Mouse (Mus musculus) embryonic facial prominence, embryonic 12.5 days (tissue): ENCODE data around the gene Sdk2. TPM values are rescaled to one million over a fixed set of nuclear protein-coding genes. Genes with fewer than 3 reads are reported as not detected.
A peak's percentile ranks its signal among the peaks of the same experiment; 100 is the strongest.

Experiments used
- ATAC-seq: fragments of 200-750 bp; cut with Nextera tagmentation; 2 replicates; pipeline ENCODE4 v1.8.0; 2017; ENCODE audit not compliant: insufficient number of reproducible peaks, insufficient read depth, low FRiP score, low TSS enrichment
- H3K27ac ChIP-seq: fragments of 300-500 bp; sonication (generic); 2 replicates; pipeline ENCODE4 v1.5.1; 2016; ENCODE audit warnings: mild to moderate bottlenecking
- H3K27me3 ChIP-seq: fragments of 300-500 bp; sonication (generic); 2 replicates; pipeline ENCODE4 v1.6.1; 2016; ENCODE audit warnings: mild to moderate bottlenecking, moderate library complexity
- H3K36me3 ChIP-seq: fragments of 300-500 bp; sonication (generic); 2 replicates; pipeline ENCODE4 v1.6.1; 2016; ENCODE audit warnings: mild to moderate bottlenecking
- H3K4me1 ChIP-seq: fragments of 300-500 bp; sonication (generic); 2 replicates; pipeline ENCODE4 v1.6.1; 2016
- H3K4me2 ChIP-seq: fragments of 300-500 bp; sonication (generic); replicated peaks from 2 replicates; pipeline ENCODE4 v1.6.1; 2016; ENCODE audit warnings: mild to moderate bottlenecking, moderate library complexity
- H3K4me3 ChIP-seq: fragments of 300-500 bp; sonication (generic); 2 replicates; pipeline ENCODE4 v1.5.1; 2016; ENCODE audit warnings: mild to moderate bottlenecking
- H3K9ac ChIP-seq: fragments of 300-500 bp; sonication (generic); 2 replicates; pipeline ENCODE4 v1.6.1; 2016; ENCODE audit warnings: mild to moderate bottlenecking, moderate library complexity
- H3K9me3 ChIP-seq: fragments of 300-500 bp; sonication (generic); 2 replicates; pipeline ENCODE4 v1.6.1; 2016; ENCODE audit warnings: mild to moderate bottlenecking, moderate library complexity
- WGBS: fragments of 180-500 bp; shearing (Covaris S2); methylation state at CpG from one replicate; pipeline ENCODE4 v1.1.7; 2016; 5-methylcytosine and 5-hydroxymethylcytosine counted together
- polyA plus RNA-seq: library from polyadenylated mRNA; unstranded; fragments of >200 nt; fragmentation: Nextera tagmentation; extraction: Ambion mirVana; gene quantifications from 2 replicates; pipeline ENCODE4 v1.2.1, GENCODE M21; 2016

The Sdk2 gene
- polyA plus RNA-seq, 1 experiment from 2014 or later = 3.8 TPM

GRCm38 (mm10) chr11:113754845-113755244 lies 312.0 kb downstream of the Sdk2 start:
- H3K27ac ChIP-seq = peak overlapping the region; percentile 50; the same call in 1 of the 2 replicates
- peaks cover 21% of the 10 kb centered on the region; the same call in 1 of the 2 replicates for H3K4me1 ChIP-seq
- 33% methylated on average over 9 of the region's 9 CpGs for WGBS
- H3K36me3 ChIP-seq = no peaks in the 10 kb centered on the region
- H3K9ac ChIP-seq = no peak overlapping the region
- H3K4me3 ChIP-seq = no peak overlapping the region
- no peaks in the 10 kb centered on the region for H3K27me3 ChIP-seq
- H3K9me3 ChIP-seq = no peaks in the 10 kb centered on the region
- H3K4me2 ChIP-seq = no peak overlapping the region
- no peak for ATAC-seq

GRCm38 (mm10) chr11:113752685-113753430 lies 314.0 kb downstream of the Sdk2 start:
- Histone ChIP-seq H3K4me1 (peaks cover 37% of the 10 kb centered on the region), H3K36me3 (peaks cover 6% of the 10 kb centered on the region; the same call in 1 of the 2 replicates), H3K4me2 (peak overlapping the region; percentile 75; the same call in 1 of the 2 replicates), H3K9me3 (no peaks in the 10 kb centered on the region), H3K9ac (no peak overlapping the region), H3K4me3 (no peak overlapping the region), H3K27me3 (no peaks in the 10 kb centered on the region), H3K27ac (0 out of 2 replicates have a peak overlapping the region, but pooled peaks have one; percentile 99)
- ATAC-seq = no peak
- 95% methylated on average over 10 of the region's 10 CpGs for WGBS

GRCm38 (mm10) chr11:113752158-113752661 lies 314.6 kb downstream of the Sdk2 start:
- peaks cover 44% of the 10 kb centered on the region for H3K4me1 ChIP-seq
- H3K4me2 ChIP-seq = peak overlapping the region; percentile 75
- no peak for ATAC-seq

GRCm38 (mm10) chr11:113751484-113752084 lies 315.3 kb downstream of the Sdk2 start, which contains the start of gene Cdc42ep4:
Cdc42ep4 (minus strand) TSS chr11:113751881.
- 1% methylated on average over 44 of the region's 44 CpGs for WGBS
- Histone ChIP-seq H3K4me3 (peak within 1 kb of the TSS; percentile 90), H3K9me3 (no peaks in the 10 kb centered on the region), H3K36me3 (peaks cover 9% of the 10 kb centered on the region; the same call in 1 of the 2 replicates), H3K4me2 (peak within 1 kb of the TSS; percentile 75), H3K27me3 (no peaks in the 10 kb centered on the region), H3K27ac (peak within 1 kb of the TSS; percentile 99), H3K4me1 (peaks cover 48% of the 10 kb centered on the region), H3K9ac (peak within 1 kb of the TSS; percentile 92)
- ATAC-seq = peak; percentile 78

More at GRCm38 (mm10) chr11:113752158-113752661, 314.6 kb downstream of the Sdk2 start:
- 26% methylated on average over 15 of the region's 15 CpGs for WGBS
- no peaks in the 10 kb centered on the region for H3K27me3 ChIP-seq
- peaks cover 9% of the 10 kb centered on the region; the same call in 1 of the 2 replicates for H3K36me3 ChIP-seq
- peak overlapping the region; percentile 99 for H3K27ac ChIP-seq
- no peaks in the 10 kb centered on the region for H3K9me3 ChIP-seq
- peak overlapping the region; percentile 35 for H3K9ac ChIP-seq
- H3K4me3 ChIP-seq = peak overlapping the region; percentile 90

- peak; percentile 48; the same call in 1 of the 2 replicates for ATAC-seq
- peak overlapping the region; percentile 90 for H3K4me3 ChIP-seq
- H3K27ac ChIP-seq = peak overlapping the region; percentile 99
- H3K36me3 ChIP-seq = peaks cover 14% of the 10 kb centered on the region
- under 1% methylated on average over 64 of the region's 67 CpGs for WGBS
- peak overlapping the region; percentile 75 for H3K4me2 ChIP-seq
- H3K27me3 ChIP-seq = no peaks in the 10 kb centered on the region
- peak overlapping the region; percentile 92 for H3K9ac ChIP-seq
- H3K4me1 ChIP-seq = peaks cover 48% of the 10 kb centered on the region
- no peaks in the 10 kb centered on the region for H3K9me3 ChIP-seq
Observed at GRCm38 (mm10) chr11:113750571-113751483, 316.0 kb downstream of the Sdk2 start.

GRCm38 (mm10) chr11:113749749-113750351 lies 317.0 kb downstream of the Sdk2 start:
- peak overlapping the region; percentile 90 for H3K4me3 ChIP-seq
- peaks cover 15% of the 10 kb centered on the region for H3K36me3 ChIP-seq
- peak overlapping the region; percentile 75 for H3K4me2 ChIP-seq
- peak overlapping the region; percentile 92 for H3K9ac ChIP-seq
- WGBS = 1% methylated on average over 9 of the region's 9 CpGs
- ATAC-seq = 0 out of 2 replicates have a peak, but pooled peaks have one; percentile 16
- H3K27ac ChIP-seq = peak overlapping the region; percentile 99
- H3K4me1 ChIP-seq = peaks cover 43% of the 10 kb centered on the region
- H3K9me3 ChIP-seq = no peaks in the 10 kb centered on the region
- no peaks in the 10 kb centered on the region for H3K27me3 ChIP-seq

- Histone ChIP-seq H3K27ac (peak overlapping the region; percentile 99), H3K9ac (peak overlapping the region; percentile 92), H3K4me3 (peak overlapping the region; percentile 90), H3K4me1 (peaks cover 36% of the 10 kb centered on the region), H3K9me3 (no peaks in the 10 kb centered on the region), H3K36me3 (peaks cover 21% of the 10 kb centered on the region), H3K4me2 (peak overlapping the region; percentile 75), H3K27me3 (no peaks in the 10 kb centered on the region)
- no peak for ATAC-seq
- WGBS = 9% methylated on average over 21 of the region's 21 CpGs
Observed at GRCm38 (mm10) chr11:113748797-113749521, 317.9 kb downstream of the Sdk2 start.

GRCm38 (mm10) chr11:113747725-113748380 lies 319.0 kb downstream of the Sdk2 start:
- Histone ChIP-seq H3K9me3 (no peaks in the 10 kb centered on the region), H3K9ac (peak overlapping the region; percentile 92; the same call in 1 of the 2 replicates), H3K27ac (peak overlapping the region; percentile 99; the same call in 1 of the 2 replicates), H3K4me1 (peaks cover 32% of the 10 kb centered on the region), H3K4me2 (peak overlapping the region; percentile 75), H3K27me3 (no peaks in the 10 kb centered on the region), H3K36me3 (peaks cover 31% of the 10 kb centered on the region), H3K4me3 (peak overlapping the region; percentile 90)
- 72% methylated on average over 11 of the region's 11 CpGs for WGBS
- no peak for ATAC-seq

- Histone ChIP-seq H3K4me3 (peak overlapping the region; percentile 9; the same call in 1 of the 2 replicates), H3K4me2 (peak overlapping the region; percentile 75)
Observed at GRCm38 (mm10) chr11:113747056-113747455, 319.8 kb downstream of the Sdk2 start.

GRCm38 (mm10) chr11:113745961-113746360 lies 320.9 kb downstream of the Sdk2 start:
- H3K4me2 ChIP-seq = no peak overlapping the region
- no peaks in the 10 kb centered on the region for H3K27me3 ChIP-seq
- WGBS = 82% methylated on average over 4 of the region's 4 CpGs
- H3K27ac ChIP-seq = no peak overlapping the region
- H3K36me3 ChIP-seq = peaks cover 43% of the 10 kb centered on the region
- no peak overlapping the region for H3K4me3 ChIP-seq
- ATAC-seq = no peak
- H3K9me3 ChIP-seq = no peaks in the 10 kb centered on the region
- no peak overlapping the region for H3K9ac ChIP-seq
- peaks cover 27% of the 10 kb centered on the region for H3K4me1 ChIP-seq

More at GRCm38 (mm10) chr11:113747056-113747455, 319.8 kb downstream of the Sdk2 start:
- Histone ChIP-seq H3K27ac (peak overlapping the region; percentile 4; the same call in 1 of the 2 replicates), H3K9me3 (no peaks in the 10 kb centered on the region), H3K27me3 (no peaks in the 10 kb centered on the region), H3K4me1 (peaks cover 28% of the 10 kb centered on the region), H3K36me3 (peaks cover 39% of the 10 kb centered on the region), H3K9ac (peak overlapping the region; percentile 4; the same call in 1 of the 2 replicates)
- WGBS = 60% methylated on average over 16 of the region's 16 CpGs
- no peak for ATAC-seq
